Mouse (Mus musculus): ENCODE results near the gene Gfra4.

DNA sequence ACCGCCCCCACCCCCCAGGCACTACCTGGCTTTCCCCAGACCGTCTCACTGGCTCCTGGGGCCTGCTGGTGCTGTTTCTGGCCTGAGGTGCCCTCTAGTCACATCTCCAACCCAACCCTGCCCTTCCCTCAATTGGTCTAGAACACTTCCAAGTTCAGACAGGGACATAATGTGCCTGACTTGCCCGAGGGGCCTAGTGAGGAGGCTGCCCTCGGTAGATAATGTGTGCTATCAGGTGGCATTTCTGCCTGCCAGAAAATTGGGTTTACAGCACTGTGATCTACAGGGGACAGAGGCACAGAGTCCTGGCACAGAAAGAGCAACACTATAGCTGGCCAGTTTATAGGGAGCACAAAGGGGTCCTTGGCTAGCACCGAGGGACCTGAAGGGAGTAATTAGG lies 9.2 kb upstream of the Gfra4 start:
- TF ChIP-seq POLR2A (IDR thresholded peaks at IDR 0.05; ENCODE audit: insufficient read depth, low read length) = no peak
- no peak for TF ChIP-seq EP300 (IDR thresholded peaks at IDR 0.05; ENCODE audit: insufficient read depth, low read depth, low read length)
- TF ChIP-seq CTCF (IDR thresholded peaks at IDR 0.05; ENCODE audit: low read depth, low read length) = no peak

Measured in ES-Bruce4 (cell line).